Mouse (Mus musculus) midbrain, embryonic 11.5 days (tissue): ENCODE results near the gene Ufsp2. TPM values are rescaled to one million over a fixed set of nuclear protein-coding genes. Genes with fewer than 3 reads are reported as not detected.

Experiments used
- polyA plus RNA-seq: library from polyadenylated mRNA; unstranded; fragments of >200 nt; fragmentation: Nextera tagmentation; extraction: Ambion mirVana; gene quantifications from 2 replicates; pipeline ENCODE4 v1.2.1, GENCODE M21; 2014

Ufsp2 gene
- polyA plus RNA-seq, 1 experiment from 2014 or later: 55.0 TPM

Other genes with a start within 250 kb of the Ufsp2 start
- gene Pdlim3, start 90.1 kb upstream of the Ufsp2 start, polyA plus RNA-seq: 34.4 and 42.2 TPM in 2 replicates
- gene Ccdc110, start 40.9 kb upstream of the Ufsp2 start, polyA plus RNA-seq: 0.19 TPM in 1 of 2 replicates, not detected in the other
- 2.8 and 3.4 TPM in 2 replicates for gene 1700029J07Rik, start 276 bp upstream of the Ufsp2 start, polyA plus RNA-seq
- 0.11 and 0.44 TPM in 2 replicates for gene Lrp2bp, start 23.8 kb downstream of the Ufsp2 start, polyA plus RNA-seq
- 14.0 and 18.5 TPM in 2 replicates for gene Ankrd37, start 30.2 kb downstream of the Ufsp2 start, polyA plus RNA-seq
- 21.7 and 21.8 TPM in 2 replicates for gene Cfap97, start 176.2 kb downstream of the Ufsp2 start, polyA plus RNA-seq
- gene Snx25, start 176.6 kb downstream of the Ufsp2 start, polyA plus RNA-seq: 5.9 and 7.1 TPM in 2 replicates
- gene Slc25a4, start 235.8 kb downstream of the Ufsp2 start, polyA plus RNA-seq: 477 and 504 TPM in 2 replicates